Mouse (Mus musculus) spleen, adult 2 months (tissue): ENCODE measurements around the gene Tmem87a. TPM values are rescaled to one million over a fixed set of nuclear protein-coding genes. Genes with fewer than 3 reads are reported as not detected.

ENCODE experiments used
- DNase-seq, 2 experiments: peaks; one replicate each; pipeline versions ENCODE4 v3.0.0 to v3.0.0-alpha.2; 2012 to 2021; ENCODE audit warnings: low spot score in 2 of 2, low read depth in 1 of 2
- H3K27ac ChIP-seq: fragments of 200-500 bp; 2 replicates; pipeline ENCODE4 v1.5.1; 2012; ENCODE audit warnings: low read length, inconsistent platforms; ENCODE audit not compliant: insufficient read depth
- H3K27me3 ChIP-seq: fragments of 200-500 bp; 2 replicates; pipeline ENCODE4 v1.6.1; 2012; ENCODE audit warnings: mild to moderate bottlenecking, moderate library complexity, low read length, inconsistent platforms; ENCODE audit not compliant: control insufficient read depth, insufficient read depth
- H3K36me3 ChIP-seq: fragments of 200-500 bp; 2 replicates; pipeline ENCODE4 v1.6.1; 2012; ENCODE audit warnings: mild to moderate bottlenecking, low read length, inconsistent platforms; ENCODE audit not compliant: control insufficient read depth, insufficient read depth
- H3K4me1 ChIP-seq: fragments of 200-500 bp; 2 replicates; pipeline ENCODE4 v1.6.1; 2011; ENCODE audit warnings: inconsistent platforms; ENCODE audit not compliant: control insufficient read depth, insufficient read depth, insufficient read length
- H3K4me3 ChIP-seq: fragments of 200-500 bp; 2 replicates; pipeline ENCODE4 v1.5.1; 2011; ENCODE audit warnings: mild to moderate bottlenecking, inconsistent platforms; ENCODE audit not compliant: insufficient read depth, insufficient read length; ENCODE audit errors: extremely low read depth
- CTCF ChIP-seq: fragments of 200-500 bp; IDR thresholded peaks from 2 replicates; pipeline ENCODE4 v1.5.1; 2011; ENCODE audit warnings: mild to moderate bottlenecking, inconsistent platforms; ENCODE audit not compliant: insufficient read depth, insufficient read length, insufficient replicate concordance; ENCODE audit errors: extremely low read depth
- POLR2A ChIP-seq: fragments of 200-500 bp; IDR thresholded peaks from 2 replicates; pipeline ENCODE4 v1.6.1; 2011; ENCODE audit warnings: low read depth, low read length, inconsistent platforms
- WGBS: fragments of 180-500 bp; shearing (Covaris S2); methylation state at CpG from one replicate; pipeline ENCODE4 v1.1.7; 2018; 5-methylcytosine and 5-hydroxymethylcytosine counted together
- polyA plus RNA-seq: library from polyadenylated mRNA; depleted of rRNA; stranded (reverse); fragments of >200 nt; gene quantifications from 2 replicates; pipeline ENCODE4 v1.2.3, GENCODE M21; 2012

Tmem87a gene
- polyA plus RNA-seq, 1 experiment = 7.1 TPM

DNA sequence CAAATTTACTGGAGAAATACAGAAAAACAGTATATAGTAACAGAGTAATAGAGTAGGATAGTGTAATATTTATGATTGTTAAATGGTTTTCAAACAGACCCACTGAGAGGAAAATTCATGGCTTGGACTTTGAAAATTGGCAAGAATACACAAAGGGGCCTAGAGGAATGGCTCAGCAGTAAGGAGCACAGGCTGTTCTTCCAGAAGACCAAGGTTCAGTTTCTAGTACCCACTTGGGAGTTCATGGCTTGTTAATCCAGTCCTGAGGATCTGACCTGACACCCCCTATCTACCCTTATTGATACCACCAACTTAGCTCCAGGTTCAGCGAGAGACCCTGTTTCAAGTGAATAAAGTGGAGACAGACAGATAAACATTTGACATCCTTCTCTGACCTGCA is 6.0 kb downstream of the Tmem87a start:
- TF ChIP-seq CTCF (no peak), POLR2A (no peak)
- Histone ChIP-seq H3K27me3 (no peaks in the 10 kb centered on the region), H3K36me3 (peaks cover 14% of the 10 kb centered on the region), H3K4me1 (0 out of 2 replicates have a peak, but pooled peaks cover 2% of the 10 kb centered on the region), H3K27ac (no peak overlapping the region), H3K4me3 (no peak overlapping the region)
- 100% methylated on average over 1 of the region's 1 CpGs for WGBS
- no peak for DNase-seq

DNA sequence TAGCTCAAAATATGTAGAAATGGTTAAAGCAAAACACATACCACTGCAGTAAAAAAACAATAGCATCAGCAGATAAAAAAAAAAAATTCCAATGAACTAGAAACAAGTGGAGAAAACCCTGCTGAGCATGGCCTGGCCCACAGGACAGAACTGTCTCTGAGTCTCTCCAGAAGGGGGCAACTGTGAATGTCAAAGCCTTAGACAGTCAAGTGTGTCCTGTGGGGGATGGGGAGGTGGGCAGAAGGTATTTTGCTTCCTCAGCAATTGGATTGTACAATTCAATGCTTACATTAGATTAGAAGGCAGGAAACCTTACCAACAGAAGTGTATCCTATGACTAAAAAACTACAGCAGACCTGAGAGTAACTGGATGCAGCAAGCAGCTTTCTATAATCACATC is 11.5 kb downstream of the Tmem87a start:
- no peak for DNase-seq
- Histone ChIP-seq H3K4me1 (no peaks in the 10 kb centered on the region), H3K4me3 (no peak overlapping the region), H3K36me3 (peaks cover 36% of the 10 kb centered on the region), H3K27me3 (no peaks in the 10 kb centered on the region), H3K27ac (no peak overlapping the region)
- no peak for TF ChIP-seq POLR2A
- no peak for TF ChIP-seq CTCF

DNA sequence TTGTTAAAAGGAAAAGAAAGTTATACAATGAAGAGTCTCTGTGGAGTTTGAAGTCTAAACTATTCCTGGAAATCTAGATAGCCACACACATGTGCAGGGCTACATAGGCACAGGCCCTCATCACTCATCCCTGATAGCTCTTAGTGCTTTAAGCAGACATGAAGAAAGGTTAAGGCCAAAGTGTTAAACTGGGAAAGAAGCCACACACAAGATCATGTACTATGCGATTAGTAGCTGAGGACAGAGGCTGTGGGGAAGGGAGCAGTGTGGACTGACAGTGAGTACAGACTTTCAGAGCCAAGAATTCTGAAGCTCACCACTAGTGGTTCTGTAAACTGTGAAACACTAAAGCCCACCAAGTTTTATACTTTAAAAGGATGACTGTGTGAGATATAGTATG is 13.0 kb downstream of the Tmem87a start:
- no peak overlapping the region for H3K27ac ChIP-seq
- 96% methylated on average over 1 of the region's 1 CpGs for WGBS
- H3K4me3 ChIP-seq = no peak overlapping the region
- TF ChIP-seq CTCF (no peak), POLR2A (no peak)
- no peaks in the 10 kb centered on the region for H3K27me3 ChIP-seq
- peaks cover 30% of the 10 kb centered on the region for H3K36me3 ChIP-seq
- no peaks in the 10 kb centered on the region for H3K4me1 ChIP-seq
- no peak for DNase-seq

DNA sequence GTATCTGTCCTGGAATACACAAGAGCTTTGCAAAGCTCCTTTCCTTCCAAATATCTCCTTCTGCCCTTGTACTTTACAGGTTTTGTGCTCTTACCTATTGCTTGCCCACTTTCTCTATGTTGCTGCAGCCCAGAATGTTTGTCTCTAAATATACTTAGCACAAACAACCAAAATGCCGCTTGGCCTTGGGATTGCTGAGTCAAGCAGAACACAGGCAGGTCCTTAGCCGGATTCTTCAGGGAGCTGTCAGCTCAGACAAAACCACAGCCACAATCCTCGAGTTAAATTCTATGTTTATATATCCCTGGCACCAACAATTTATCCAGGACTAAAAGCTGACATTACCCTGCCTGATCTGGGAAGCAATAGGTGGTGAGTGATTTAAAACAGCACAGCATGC is 14.5 kb downstream of the Tmem87a start:
- H3K27me3 ChIP-seq = no peaks in the 10 kb centered on the region
- TF ChIP-seq POLR2A (no peak), CTCF (no peak)
- H3K4me3 ChIP-seq = no peak overlapping the region
- no peaks in the 10 kb centered on the region for H3K4me1 ChIP-seq
- peaks cover 30% of the 10 kb centered on the region for H3K36me3 ChIP-seq
- WGBS = 90% methylated on average over 3 of the region's 3 CpGs
- DNase-seq = no peak
- H3K27ac ChIP-seq = no peak overlapping the region

DNA sequence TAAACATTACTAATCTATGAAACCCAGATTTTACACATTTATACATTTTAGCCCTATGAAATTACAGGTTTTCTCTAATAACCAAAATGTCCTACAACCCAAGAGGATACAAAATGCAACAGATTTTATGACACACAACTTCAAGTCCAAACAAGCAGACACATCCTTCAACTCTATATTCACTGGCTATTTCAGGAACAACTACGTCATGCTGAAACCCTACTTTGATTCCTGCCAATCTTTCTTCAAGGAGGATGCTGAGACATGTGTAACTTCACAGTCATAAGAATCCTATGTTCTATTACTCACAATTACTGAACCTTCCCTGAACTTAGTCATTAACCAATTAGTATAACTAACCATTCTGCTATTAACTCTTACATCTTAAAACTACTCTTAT is 16.6 kb downstream of the Tmem87a start:
- Histone ChIP-seq H3K4me3 (no peak overlapping the region), H3K27ac (no peak overlapping the region), H3K36me3 (peaks cover 27% of the 10 kb centered on the region), H3K27me3 (no peaks in the 10 kb centered on the region), H3K4me1 (no peaks in the 10 kb centered on the region)
- TF ChIP-seq POLR2A (no peak), CTCF (no peak)
- no peak for DNase-seq
- WGBS = 92% methylated on average over 1 of the region's 1 CpGs

DNA sequence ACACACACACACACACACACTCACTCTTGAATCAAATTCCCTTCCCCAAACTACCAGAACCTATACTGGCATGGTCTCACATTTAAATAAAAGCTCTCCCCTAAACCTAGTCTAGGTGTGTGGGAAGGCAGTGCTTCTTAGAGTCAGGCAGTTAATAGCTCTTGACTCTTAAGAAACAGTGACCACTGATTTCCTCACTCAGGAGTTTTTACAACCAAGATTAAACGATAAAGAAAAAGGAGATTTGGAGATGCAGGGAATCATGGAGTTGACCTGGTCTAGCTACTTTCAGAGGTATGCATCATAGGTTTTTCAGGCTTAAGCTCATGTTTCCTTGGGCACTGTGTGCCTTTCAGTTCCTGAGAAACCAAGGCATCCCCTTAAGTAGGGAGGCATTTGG is 17.6 kb downstream of the Tmem87a start:
- 94% methylated on average over 1 of the region's 1 CpGs for WGBS
- H3K27ac ChIP-seq = no peak overlapping the region
- no peaks in the 10 kb centered on the region for H3K4me1 ChIP-seq
- no peaks in the 10 kb centered on the region for H3K27me3 ChIP-seq
- peaks cover 26% of the 10 kb centered on the region for H3K36me3 ChIP-seq
- H3K4me3 ChIP-seq = no peak overlapping the region
- DNase-seq = no peak
- TF ChIP-seq POLR2A (no peak), CTCF (no peak)

DNA sequence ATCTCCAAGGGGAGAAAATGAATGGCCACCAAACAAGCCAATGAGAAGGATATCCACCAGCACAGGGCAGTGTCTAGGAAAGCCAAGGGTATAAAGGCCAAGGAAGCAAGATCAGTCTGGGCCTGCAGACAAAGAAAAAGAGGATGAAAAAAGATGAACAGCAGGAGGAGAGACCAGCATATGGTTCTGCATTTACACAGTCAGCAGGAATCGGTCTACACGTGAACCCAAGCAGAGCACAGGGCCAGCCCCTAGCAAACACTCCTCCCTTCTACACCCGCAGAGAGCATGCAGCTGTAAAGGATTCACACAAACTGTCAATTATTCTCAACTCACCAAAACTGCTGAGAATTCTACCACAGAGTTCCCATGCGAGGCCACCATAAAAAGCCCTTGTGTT is 30.1 kb downstream of the Tmem87a start:
- TF ChIP-seq CTCF (no peak), POLR2A (no peak)
- no peak for DNase-seq
- Histone ChIP-seq H3K27ac (no peak overlapping the region), H3K4me1 (no peaks in the 10 kb centered on the region), H3K27me3 (no peaks in the 10 kb centered on the region), H3K36me3 (peaks cover 36% of the 10 kb centered on the region), H3K4me3 (no peak overlapping the region)
- WGBS = 90% methylated on average over 4 of the region's 4 CpGs
